Mouse (Mus musculus): ENCODE data around the gene Plin2. TPM values are rescaled to one million over a fixed set of nuclear protein-coding genes. Genes with fewer than 3 reads are reported as not detected.
A peak's percentile ranks its signal among the peaks of the same experiment; 100 is the strongest.

The Plin2 gene
- polyA plus RNA-seq, 1 experiment = 12.7 TPM

DNA sequence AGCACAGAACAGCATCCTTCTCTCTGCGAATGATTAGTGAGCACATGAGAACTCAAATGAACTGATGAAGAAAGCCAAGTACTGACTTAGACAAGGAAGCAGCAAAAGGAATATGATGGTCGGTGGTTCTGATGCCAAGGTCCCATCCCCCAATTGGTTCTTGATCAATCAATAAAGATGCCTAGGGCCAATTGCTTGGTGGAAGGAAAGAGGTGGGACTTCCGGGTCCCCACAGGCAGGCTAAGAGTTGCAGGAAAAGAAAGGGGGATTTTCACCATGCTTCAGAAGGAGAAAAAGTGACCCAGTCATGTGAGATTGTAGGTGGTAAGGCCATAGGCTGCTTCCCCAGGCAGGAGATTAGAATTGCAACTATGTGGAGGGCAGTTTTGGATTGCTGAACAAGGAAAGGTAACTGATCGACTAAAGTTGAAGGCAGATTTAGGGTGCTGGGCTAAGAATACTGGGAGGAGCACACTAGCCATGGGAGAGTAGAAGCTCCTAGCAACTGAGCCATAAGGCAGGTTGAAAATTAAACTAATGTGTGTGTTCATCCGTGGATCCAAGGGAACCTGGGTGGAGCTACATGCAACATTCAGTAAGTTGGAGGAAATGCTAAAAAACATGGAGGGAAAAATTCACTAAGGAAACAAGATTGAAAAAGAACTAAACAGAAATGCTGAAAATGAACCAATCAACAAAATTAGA, 29.5 kb upstream of the Plin2 start:
- no peak overlapping the region for H3K27ac ChIP-seq (ENCODE audit: insufficient read depth, low read length)
- TF ChIP-seq CTCF (IDR thresholded peaks at IDR 0.05; ENCODE audit: extremely low read depth, insufficient read depth, low read length) = no peak
- no peak overlapping the region for H3K4me3 ChIP-seq (ENCODE audit: insufficient read depth, low read length)
- H3K4me1 ChIP-seq (ENCODE audit: control insufficient read depth, insufficient read depth, low read length) = no peaks in the 10 kb centered on the region

DNA sequence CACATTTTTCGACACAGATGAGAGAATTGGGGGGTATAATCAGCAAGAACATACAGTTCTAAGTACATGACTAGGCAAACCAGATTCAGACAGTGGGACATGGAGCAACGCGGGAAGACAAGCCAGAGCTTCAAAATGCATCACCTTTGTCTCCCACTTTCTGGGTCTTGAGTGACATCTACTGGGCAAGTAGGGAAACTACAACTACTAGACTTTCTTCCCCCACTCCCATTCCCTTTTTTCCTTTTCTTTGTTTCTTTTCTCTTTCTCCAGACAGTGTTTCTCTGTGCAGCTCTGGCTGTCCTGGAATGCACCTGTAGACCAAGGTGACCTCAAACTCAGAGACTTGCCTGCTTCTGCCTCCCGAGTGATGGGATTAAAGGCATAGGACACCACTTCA, 27.0 kb upstream of the Plin2 start:
- H3K4me3 ChIP-seq (ENCODE audit: insufficient read depth, low read length) = no peak overlapping the region
- no peak overlapping the region for H3K27ac ChIP-seq (ENCODE audit: insufficient read depth, low read length)
- TF ChIP-seq POLR2A (IDR thresholded peaks at IDR 0.05; ENCODE audit: extremely low read depth, insufficient read depth, low read length) (no peak), CTCF (IDR thresholded peaks at IDR 0.05; ENCODE audit: extremely low read depth, insufficient read depth, low read length) (peak; percentile 81)
- H3K4me1 ChIP-seq (ENCODE audit: control insufficient read depth, insufficient read depth, low read length) = no peaks in the 10 kb centered on the region

DNA sequence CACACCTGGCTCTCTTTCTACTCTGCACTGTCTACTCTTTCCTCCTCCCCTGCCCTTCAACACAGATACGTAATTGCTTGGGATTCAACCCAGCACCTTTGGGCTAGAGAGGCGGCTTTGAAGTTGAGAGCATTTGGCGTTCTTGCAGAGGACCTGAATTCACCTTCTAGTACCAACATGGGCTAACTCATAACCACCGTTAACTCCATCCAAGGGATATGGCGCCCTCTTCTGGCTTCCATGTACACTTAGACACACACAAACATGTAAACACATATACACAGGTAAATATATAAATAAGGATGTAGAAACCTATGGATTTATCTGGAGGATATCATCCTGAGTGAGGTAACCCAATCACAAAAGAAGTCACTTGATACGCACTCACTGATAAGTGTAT, 25.2 kb upstream of the Plin2 start:
- TF ChIP-seq CTCF (IDR thresholded peaks at IDR 0.05; ENCODE audit: extremely low read depth, insufficient read depth, low read length) (peak; percentile 23; the same call in 1 of the 2 replicates), POLR2A (IDR thresholded peaks at IDR 0.05; ENCODE audit: extremely low read depth, insufficient read depth, low read length) (no peak)
- no peak overlapping the region for H3K4me3 ChIP-seq (ENCODE audit: insufficient read depth, low read length)
- no peak overlapping the region for H3K27ac ChIP-seq (ENCODE audit: insufficient read depth, low read length)
- no peaks in the 10 kb centered on the region for H3K4me1 ChIP-seq (ENCODE audit: control insufficient read depth, insufficient read depth, low read length)

- no peaks in the 10 kb centered on the region for H3K4me1 ChIP-seq (ENCODE audit: control insufficient read depth, insufficient read depth, low read length)
- TF ChIP-seq POLR2A (IDR thresholded peaks at IDR 0.05; ENCODE audit: extremely low read depth, insufficient read depth, low read length) = no peak
- TF ChIP-seq CTCF (IDR thresholded peaks at IDR 0.05; ENCODE audit: extremely low read depth, insufficient read depth, low read length) = no peak
- H3K4me3 ChIP-seq (ENCODE audit: insufficient read depth, low read length) = no peak overlapping the region
- no peak overlapping the region for H3K27ac ChIP-seq (ENCODE audit: insufficient read depth, low read length)
Observed at GRCm38 (mm10) chr4:86692931-86693330, 23.1 kb upstream of the Plin2 start.

DNA sequence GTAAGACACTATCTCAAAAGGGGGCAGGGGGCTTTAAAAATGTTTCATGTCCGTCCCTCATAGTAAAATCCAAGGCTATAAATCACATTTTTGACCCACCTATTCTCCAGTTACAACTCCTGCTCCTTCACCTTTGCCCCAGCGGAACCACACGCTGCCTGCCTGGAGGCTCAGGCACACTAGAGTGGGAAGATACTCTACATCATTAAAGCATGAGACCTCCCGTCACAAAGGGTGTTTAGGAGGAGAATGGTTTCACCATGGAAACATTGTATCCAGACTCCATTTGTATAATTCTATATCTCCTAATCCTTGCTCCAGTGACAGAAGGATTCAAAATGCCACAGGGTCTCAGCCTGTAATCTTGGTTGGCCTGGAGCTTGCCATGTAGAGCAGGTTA, 21.4 kb upstream of the Plin2 start:
- H3K4me1 ChIP-seq (ENCODE audit: control insufficient read depth, insufficient read depth, low read length) = no peaks in the 10 kb centered on the region
- no peak overlapping the region for H3K4me3 ChIP-seq (ENCODE audit: insufficient read depth, low read length)
- no peak for TF ChIP-seq CTCF (IDR thresholded peaks at IDR 0.05; ENCODE audit: extremely low read depth, insufficient read depth, low read length)
- no peak for TF ChIP-seq POLR2A (IDR thresholded peaks at IDR 0.05; ENCODE audit: extremely low read depth, insufficient read depth, low read length)
- no peak overlapping the region for H3K27ac ChIP-seq (ENCODE audit: insufficient read depth, low read length)

DNA sequence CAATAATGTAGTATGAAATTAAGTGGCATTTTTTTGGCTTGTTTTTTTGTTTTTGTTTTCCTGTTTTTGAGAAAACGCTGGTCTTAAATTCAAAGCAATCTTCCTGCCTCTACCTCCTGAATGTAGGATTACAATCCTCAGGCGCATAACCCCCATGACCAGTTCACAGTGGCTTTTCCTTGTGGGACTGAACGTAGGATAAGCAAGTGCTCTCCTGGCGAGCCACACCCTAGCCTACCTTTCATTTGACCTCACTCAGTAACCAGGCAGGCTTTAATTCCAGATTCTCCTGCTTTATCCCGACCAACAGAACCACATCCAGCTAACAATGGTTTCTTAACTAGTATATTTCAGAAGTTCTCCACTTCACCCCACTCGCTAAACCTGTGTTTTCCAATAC, 20.9 kb upstream of the Plin2 start:
- Histone ChIP-seq H3K4me1 (ENCODE audit: control insufficient read depth, insufficient read depth, low read length) (no peaks in the 10 kb centered on the region), H3K27ac (ENCODE audit: insufficient read depth, low read length) (no peak overlapping the region), H3K4me3 (ENCODE audit: insufficient read depth, low read length) (no peak overlapping the region)
- no peak for TF ChIP-seq CTCF (IDR thresholded peaks at IDR 0.05; ENCODE audit: extremely low read depth, insufficient read depth, low read length)
- no peak for TF ChIP-seq POLR2A (IDR thresholded peaks at IDR 0.05; ENCODE audit: extremely low read depth, insufficient read depth, low read length)

GRCm38 (mm10) chr4:86690194-86690593, 20.3 kb upstream of the Plin2 start:
- Histone ChIP-seq H3K4me1 (ENCODE audit: control insufficient read depth, insufficient read depth, low read length) (no peaks in the 10 kb centered on the region), H3K4me3 (ENCODE audit: insufficient read depth, low read length) (no peak overlapping the region), H3K27ac (ENCODE audit: insufficient read depth, low read length) (no peak overlapping the region)
- TF ChIP-seq POLR2A (IDR thresholded peaks at IDR 0.05; ENCODE audit: extremely low read depth, insufficient read depth, low read length) (no peak), CTCF (IDR thresholded peaks at IDR 0.05; ENCODE audit: extremely low read depth, insufficient read depth, low read length) (no peak)

DNA sequence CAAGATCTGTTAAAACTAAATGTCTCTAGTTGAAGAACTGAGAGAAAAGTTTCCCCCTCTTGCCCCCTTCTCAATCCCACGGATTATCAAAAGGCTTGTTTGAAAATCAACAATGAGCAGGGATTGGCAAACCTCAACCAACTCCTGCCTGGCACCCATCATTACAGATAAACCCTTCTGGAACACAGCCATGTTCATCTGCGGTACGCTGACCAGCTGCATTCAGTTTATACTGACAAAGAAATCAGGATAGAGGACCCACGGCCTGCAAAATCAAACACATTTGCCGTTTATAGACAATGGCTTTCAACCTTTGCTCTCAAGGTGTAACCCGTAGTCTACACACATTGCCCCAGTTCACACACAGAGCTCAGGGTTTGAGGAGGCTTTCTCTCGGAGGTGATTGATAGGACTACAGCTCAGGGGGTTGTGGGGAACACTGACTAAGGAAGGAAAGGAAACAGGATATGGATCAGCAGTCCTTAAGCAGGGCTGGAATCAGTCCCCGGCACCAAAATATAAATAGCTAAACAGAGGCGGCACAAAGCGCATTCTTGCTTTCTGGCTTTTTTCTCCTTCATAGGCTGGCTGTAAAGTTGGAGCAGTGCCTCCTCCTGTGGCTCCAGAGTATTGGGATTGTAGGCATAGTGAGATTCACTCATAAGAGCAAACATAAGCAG, 19.3 kb upstream of the Plin2 start:
- no peak overlapping the region for H3K4me3 ChIP-seq (ENCODE audit: insufficient read depth, low read length)
- no peak overlapping the region for H3K27ac ChIP-seq (ENCODE audit: insufficient read depth, low read length)
- TF ChIP-seq POLR2A (IDR thresholded peaks at IDR 0.05; ENCODE audit: extremely low read depth, insufficient read depth, low read length) = no peak
- TF ChIP-seq CTCF (IDR thresholded peaks at IDR 0.05; ENCODE audit: extremely low read depth, insufficient read depth, low read length) = no peak
- H3K4me1 ChIP-seq (ENCODE audit: control insufficient read depth, insufficient read depth, low read length) = no peaks in the 10 kb centered on the region

- H3K4me1 ChIP-seq (ENCODE audit: control insufficient read depth, insufficient read depth, low read length) = no peaks in the 10 kb centered on the region
- no peak overlapping the region for H3K27ac ChIP-seq (ENCODE audit: insufficient read depth, low read length)
- no peak overlapping the region for H3K4me3 ChIP-seq (ENCODE audit: insufficient read depth, low read length)
- TF ChIP-seq CTCF (IDR thresholded peaks at IDR 0.05; ENCODE audit: extremely low read depth, insufficient read depth, low read length) (no peak), POLR2A (IDR thresholded peaks at IDR 0.05; ENCODE audit: extremely low read depth, insufficient read depth, low read length) (no peak)
Observed at GRCm38 (mm10) chr4:86686564-86686963, 16.7 kb upstream of the Plin2 start.

- Histone ChIP-seq H3K4me1 (ENCODE audit: control insufficient read depth, insufficient read depth, low read length) (no peaks in the 10 kb centered on the region), H3K27ac (ENCODE audit: insufficient read depth, low read length) (no peak overlapping the region), H3K4me3 (ENCODE audit: insufficient read depth, low read length) (no peak overlapping the region)
- TF ChIP-seq POLR2A (IDR thresholded peaks at IDR 0.05; ENCODE audit: extremely low read depth, insufficient read depth, low read length) (no peak), CTCF (IDR thresholded peaks at IDR 0.05; ENCODE audit: extremely low read depth, insufficient read depth, low read length) (no peak)
Observed at GRCm38 (mm10) chr4:86686009-86686366, 16.1 kb upstream of the Plin2 start.

Measured in cortical plate, adult 2 months (tissue).